Mouse (Mus musculus) olfactory bulb, adult 2 months (tissue): ENCODE measurements around the gene Ccdc88c. TPM values are rescaled to one million over a fixed set of nuclear protein-coding genes. Genes with fewer than 3 reads are reported as not detected.

Experiments
- H3K27ac ChIP-seq: fragments of 200-500 bp; 2 replicates; pipeline ENCODE4 v1.5.1; 2012; ENCODE audit warnings: low read depth, low read length; ENCODE audit not compliant: insufficient read depth
- H3K4me1 ChIP-seq: fragments of 200-500 bp; 2 replicates; pipeline ENCODE4 v1.6.1; 2012; ENCODE audit warnings: low read length; ENCODE audit not compliant: control insufficient read depth, insufficient read depth
- H3K4me3 ChIP-seq: fragments of 200-500 bp; 2 replicates; pipeline ENCODE4 v1.5.1; 2012; ENCODE audit warnings: mild to moderate bottlenecking, low read depth, low read length, moderate library complexity; ENCODE audit not compliant: insufficient read depth
- CTCF ChIP-seq: fragments of 200-500 bp; IDR thresholded peaks from 2 replicates; pipeline ENCODE4 v1.5.1; 2012; ENCODE audit warnings: low read depth, mild to moderate bottlenecking, low read length, moderate library complexity; ENCODE audit not compliant: insufficient read depth
- POLR2A ChIP-seq: fragments of 200-500 bp; IDR thresholded peaks from 2 replicates; pipeline ENCODE4 v1.6.1; 2012; ENCODE audit warnings: mild to moderate bottlenecking, low read depth, low read length, moderate library complexity; ENCODE audit not compliant: insufficient read depth
- WGBS: fragments of 180-500 bp; shearing (Covaris S2); methylation state at CpG from one replicate; pipeline ENCODE4 v1.1.7; 2018; 5-methylcytosine and 5-hydroxymethylcytosine counted together
- polyA plus RNA-seq: library from polyadenylated mRNA; stranded (reverse); fragments of >200 nt; gene quantifications from 2 replicates; pipeline ENCODE4 v1.2.4, GENCODE M21; 2012; ENCODE audit warnings: low replicate concordance; ENCODE audit not compliant: missing spikeins, insufficient read depth, insufficient read length

The Ccdc88c gene
- polyA plus RNA-seq, 1 experiment = 56.2 TPM

- WGBS = 85% methylated on average over 3 of the region's 3 CpGs
- no peak overlapping the region for H3K4me3 ChIP-seq
- no peaks in the 10 kb centered on the region for H3K4me1 ChIP-seq
- H3K27ac ChIP-seq = no peak overlapping the region
- no peak for TF ChIP-seq POLR2A
- no peak for TF ChIP-seq CTCF
Observed at GRCm38 (mm10) chr12:100862272-100862671, 166.6 kb downstream of the Ccdc88c start.

Other genes starting within 250 kb of the Ccdc88c start
- gene Dglucy, start 250.0 kb downstream of the Ccdc88c start, polyA plus RNA-seq = not detected in 2 replicates
- gene Gpr68, start 120.9 kb downstream of the Ccdc88c start, polyA plus RNA-seq = not detected in 2 replicates
- not detected in 2 replicates for gene Ppp4r3a, start 54.6 kb upstream of the Ccdc88c start, polyA plus RNA-seq